Mouse (Mus musculus): Measurements from ENCODE around the gene Nsg2.

Nsg2 gene

GRCm38 (mm10) chr11:32011867-32012603, 11.8 kb downstream of the Nsg2 start:
- DNase-seq (ENCODE audit: low read depth, low spot score) = peak; percentile 79

- DNase-seq (ENCODE audit: low read depth, low spot score) = no peak
These were observed 12.8 kb downstream of the Nsg2 start for GRCm38 (mm10) chr11:32013014-32013427.

- DNase-seq (ENCODE audit: low read depth, low spot score) = no peak
These were observed 13.3 kb downstream of the Nsg2 start for GRCm38 (mm10) chr11:32013561-32013960.

DNA sequence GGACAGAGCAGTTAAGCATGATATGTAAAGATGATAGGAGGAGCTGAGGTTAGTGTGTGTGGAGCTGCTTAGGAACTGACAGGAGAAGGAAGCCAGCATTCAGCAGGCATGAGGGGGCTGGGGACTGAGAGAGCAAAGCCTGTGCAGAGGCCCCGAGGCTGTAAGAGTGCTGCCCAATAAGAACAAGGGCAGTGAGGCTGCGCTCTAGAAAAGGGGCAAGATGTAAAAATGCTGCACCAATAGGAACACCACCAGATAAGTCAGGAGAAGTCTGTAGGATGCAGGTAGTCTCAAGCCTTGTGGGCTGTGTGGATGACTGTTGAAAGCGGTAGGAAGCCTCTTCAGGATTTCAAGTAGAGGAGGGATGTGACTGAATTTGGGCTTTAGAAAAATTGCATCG, 17.9 kb downstream of the Nsg2 start:
- DNase-seq (ENCODE audit: low read depth, low spot score) = no peak

- peak; percentile 88 for DNase-seq (ENCODE audit: low read depth, low spot score)
These were observed 20.0 kb downstream of the Nsg2 start for GRCm38 (mm10) chr11:32020031-32020965.

DNA sequence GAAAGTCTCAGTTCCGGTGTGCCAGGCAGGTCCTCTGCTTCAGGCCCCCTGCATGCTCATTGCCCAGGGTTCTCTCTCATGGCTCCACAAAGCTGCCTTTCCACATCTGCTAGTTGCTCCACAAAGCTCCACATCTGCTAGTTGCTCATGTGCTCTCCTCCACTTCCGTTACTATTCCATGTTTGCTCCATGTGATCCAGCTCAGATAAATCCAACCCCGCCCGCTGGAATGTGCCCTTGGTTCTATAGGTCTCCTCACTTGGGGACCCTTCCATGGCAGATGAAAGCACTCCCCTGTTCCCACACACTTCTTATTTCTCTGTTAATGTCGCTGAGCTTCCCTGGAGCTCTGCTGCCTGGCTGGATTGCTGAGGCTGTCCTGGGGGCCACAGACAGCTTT, 26.4 kb downstream of the Nsg2 start:
- DNase-seq (ENCODE audit: low read depth, low spot score) = no peak

DNA sequence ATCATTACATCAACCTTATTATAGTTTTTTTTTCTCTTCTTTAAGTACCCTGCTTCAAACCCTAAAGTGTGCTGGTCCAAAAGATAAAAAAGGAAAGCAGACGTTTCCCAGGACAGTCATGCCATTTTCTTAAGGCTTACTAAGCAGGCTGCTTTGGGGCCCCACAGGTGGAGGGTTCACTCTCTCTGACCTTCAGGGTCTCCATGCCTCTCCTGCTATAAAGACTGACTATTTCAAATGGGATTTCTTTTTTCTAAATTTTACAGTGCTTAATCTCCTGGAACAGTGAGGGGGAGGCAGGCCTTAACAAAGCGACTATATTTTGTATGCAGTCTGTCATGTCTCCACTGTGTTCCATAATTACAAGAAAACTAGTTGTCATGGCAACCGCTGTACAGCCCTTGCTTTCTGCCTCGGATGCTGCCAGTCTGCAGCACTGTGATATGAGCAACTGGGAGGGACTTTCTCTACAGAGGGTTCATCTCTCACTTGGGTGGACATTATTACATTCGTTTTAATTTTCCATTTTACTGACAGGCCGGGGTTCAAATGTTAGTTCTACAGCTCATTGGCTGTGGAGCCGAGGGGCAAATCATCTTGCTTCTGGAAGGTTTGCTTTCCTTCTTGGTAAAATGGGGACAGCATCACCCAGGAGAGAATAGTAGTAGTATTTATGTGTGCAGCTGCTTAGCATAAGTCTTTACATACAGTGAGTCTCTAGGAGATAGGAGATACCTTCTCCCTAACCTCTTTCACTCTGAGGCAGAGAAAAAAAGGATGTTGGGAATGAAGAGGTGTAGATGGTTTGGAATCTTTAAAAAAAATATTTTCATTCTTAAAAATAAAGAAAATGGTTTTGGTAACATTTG, 27.4 kb downstream of the Nsg2 start:
- DNase-seq (ENCODE audit: low read depth, low spot score) = peak; percentile 87

- DNase-seq (ENCODE audit: low read depth, low spot score) = no peak
These were observed 28.3 kb downstream of the Nsg2 start for GRCm38 (mm10) chr11:32028605-32029004.

- peak; percentile 51 for DNase-seq (ENCODE audit: low read depth, low spot score)
These were observed 29.1 kb downstream of the Nsg2 start for GRCm38 (mm10) chr11:32029356-32029755.

- DNase-seq (ENCODE audit: low read depth, low spot score) = no peak
These were observed 31.1 kb downstream of the Nsg2 start for GRCm38 (mm10) chr11:32031396-32031795.

- no peak for DNase-seq (ENCODE audit: low read depth, low spot score)
These were observed 31.8 kb downstream of the Nsg2 start for GRCm38 (mm10) chr11:32032053-32032452.

GRCm38 (mm10) chr11:32035831-32036230, 35.6 kb downstream of the Nsg2 start:
- no peak for DNase-seq (ENCODE audit: low read depth, low spot score)

- no peak for DNase-seq (ENCODE audit: low read depth, low spot score)
These were observed 39.4 kb downstream of the Nsg2 start for GRCm38 (mm10) chr11:32039656-32040055.

DNA sequence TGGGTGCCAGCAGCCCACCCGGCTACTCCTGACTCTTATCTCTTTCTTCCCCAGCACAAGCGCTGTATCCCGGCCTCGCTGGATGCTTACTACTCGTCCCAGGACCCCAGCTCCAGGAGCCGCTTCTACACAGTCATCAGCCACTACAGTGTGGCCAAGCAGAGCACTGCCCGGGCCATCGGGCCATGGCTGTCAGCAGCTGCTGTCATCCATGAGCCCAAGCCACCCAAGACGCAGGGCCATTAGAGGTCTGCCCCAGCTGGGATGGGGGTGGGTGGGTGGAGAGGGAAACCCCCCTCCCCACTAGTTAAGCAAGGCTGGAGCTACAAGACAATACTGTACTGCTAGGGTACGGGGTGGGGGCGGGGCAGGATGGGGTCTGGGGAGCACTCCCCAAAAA, 57.1 kb downstream of the Nsg2 start:
- DNase-seq (ENCODE audit: low read depth, low spot score) = no peak

- no peak for DNase-seq (ENCODE audit: low read depth, low spot score)
These were observed 57.6 kb downstream of the Nsg2 start for GRCm38 (mm10) chr11:32057861-32058260.

DNA sequence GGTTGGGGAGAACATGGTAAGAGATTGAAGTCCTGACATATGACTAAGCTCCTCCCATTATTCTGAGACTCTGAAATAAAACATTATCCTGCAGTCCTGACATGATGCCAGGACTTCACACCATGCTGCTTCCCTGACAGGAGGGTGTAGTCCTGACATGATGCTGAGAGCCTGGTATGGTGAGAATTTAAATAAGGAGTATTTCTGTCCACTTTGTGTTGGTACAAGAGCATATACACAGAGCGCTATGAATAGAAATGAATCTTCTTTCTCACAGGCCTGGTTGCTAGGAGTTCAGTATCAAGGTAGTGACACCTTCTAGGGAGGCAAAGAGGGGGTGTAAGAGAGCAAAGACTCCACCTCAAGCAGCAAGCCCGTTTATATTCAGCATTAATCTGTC, 60.8 kb downstream of the Nsg2 start:
- DNase-seq (ENCODE audit: low read depth, low spot score) = no peak

DNA sequence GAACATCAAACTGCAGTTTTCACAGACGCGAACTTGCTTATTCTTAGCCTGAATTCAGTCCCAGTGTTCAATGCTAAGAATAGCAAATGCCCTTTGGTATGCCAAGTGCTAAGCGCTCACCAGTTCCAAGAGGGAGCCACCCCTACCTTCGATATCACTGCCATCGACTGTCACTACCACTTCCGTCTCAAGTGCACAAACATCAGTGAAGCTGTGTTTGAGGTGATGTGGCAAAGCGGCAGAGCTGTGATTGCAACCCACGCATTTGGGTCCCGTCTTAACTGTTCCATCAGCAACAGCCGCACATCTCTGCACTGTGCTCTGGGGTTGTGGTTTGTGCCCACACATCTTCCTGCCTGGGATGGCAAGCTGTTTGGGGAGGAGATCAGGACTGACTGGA, 61.6 kb downstream of the Nsg2 start:
- peak; percentile 80 for DNase-seq (ENCODE audit: low read depth, low spot score)

- DNase-seq (ENCODE audit: low read depth, low spot score) = no peak
These were observed 63.7 kb downstream of the Nsg2 start for GRCm38 (mm10) chr11:32063775-32064510.

GRCm38 (mm10) chr11:32064511-32064862, 64.2 kb downstream of the Nsg2 start:
- DNase-seq (ENCODE audit: low read depth, low spot score) = no peak

- DNase-seq (ENCODE audit: low read depth, low spot score) = no peak
These were observed 68.7 kb downstream of the Nsg2 start for GRCm38 (mm10) chr11:32068736-32069490.

Data from telencephalon, adult 2 months (tissue).